ENCODE assay signal across 8 mouse cellular contexts in genomic region chr13:95017916-95018315, GRCm38 (mm10). TPM values are rescaled to one million over a fixed set of nuclear protein-coding genes. Genes with fewer than 3 reads are reported as not detected.
DNase-seq lines count a peak whose midpoint lies in the region; ATAC-seq lines count a peak whose summit lies in the region.

No protein-coding gene starts in this region.

- DNase-seq in adrenal gland, postnatal 14 days, result peak; percentile 78
- DNase-seq in embryonic facial prominence, embryonic 11.5 days (ENCODE audit: low spot score), result peak; percentile 82
- DNase-seq in hindbrain, embryonic 10.5 days (ENCODE audit: low spot score), result peak; percentile 83
- peak; percentile 68 to 71 for DNase-seq in layer of hippocampus, adult 8-10 months (ENCODE audit: low spot score in 2 of 2)
- peak; percentile 58 for DNase-seq in lung, postnatal 14 days
- DNase-seq in retina, postnatal 1 day, result peak; percentile 90
- DNase-seq in urinary bladder, postnatal 4 days (ENCODE audit: low spot score in 2 of 2), result peak; percentile 39 to 66

- H3K4me2 ChIP-seq in embryonic facial prominence, embryonic 11.5 days (ENCODE audit: low read depth, low read length), result no peak overlapping the region

- H3K36me3 ChIP-seq in embryonic facial prominence, embryonic 11.5 days (replicated peaks; ENCODE audit: control insufficient read depth, insufficient read depth, low read depth, low read length), result no peaks in the 10 kb centered on the region
- peaks cover 4% of the 10 kb centered on the region; the same call in 1 of the 2 replicates for H3K36me3 ChIP-seq in hindbrain, embryonic 10.5 days

- H3K4me3 ChIP-seq in embryonic facial prominence, embryonic 11.5 days (ENCODE audit: low read depth, low read length), result no peak overlapping the region
- no peak overlapping the region for H3K4me3 ChIP-seq in hindbrain, embryonic 10.5 days

- H3K9ac ChIP-seq in embryonic facial prominence, embryonic 11.5 days (replicated peaks; ENCODE audit: low read length), result no peak overlapping the region

- no peaks in the 10 kb centered on the region for H3K9me3 ChIP-seq in embryonic facial prominence, embryonic 11.5 days (replicated peaks; ENCODE audit: control insufficient read depth, low read length)
- H3K9me3 ChIP-seq in hindbrain, embryonic 10.5 days, result no peaks in the 10 kb centered on the region

- ATAC-seq in CD4-positive, CD25-positive, alpha-beta regulatory T cell, adult 4 months, result peak; percentile 61
- ATAC-seq in embryonic facial prominence, embryonic 11.5 days (replicated peaks; ENCODE audit: insufficient number of reproducible peaks, low FRiP score, low TSS enrichment, low read depth), result peak; percentile 60

- H3K27ac ChIP-seq in embryonic facial prominence, embryonic 11.5 days (replicated peaks; ENCODE audit: low read depth, low read length), result no peak overlapping the region
- peak overlapping the region; percentile 69; the same call in 1 of the 2 replicates for H3K27ac ChIP-seq in hindbrain, embryonic 10.5 days

- 3% methylated on average over 9 of the region's 9 CpGs for WGBS in embryonic facial prominence, embryonic 11.5 days
- 7% methylated on average over 9 of the region's 9 CpGs for WGBS in hindbrain, embryonic 10.5 days

- no peaks in the 10 kb centered on the region for H3K4me1 ChIP-seq in embryonic facial prominence, embryonic 11.5 days (ENCODE audit: control insufficient read depth, insufficient read depth, low read length)
- H3K4me1 ChIP-seq in hindbrain, embryonic 10.5 days (replicated peaks), result peaks cover 18% of the 10 kb centered on the region

- no peaks in the 10 kb centered on the region for H3K27me3 ChIP-seq in embryonic facial prominence, embryonic 11.5 days (ENCODE audit: control insufficient read depth, insufficient read depth, low read length)
- no peaks in the 10 kb centered on the region for H3K27me3 ChIP-seq in hindbrain, embryonic 10.5 days (ENCODE audit: insufficient read depth, poor library complexity, severe bottlenecking)

RNA-seq across cellular contexts. Expression of gene Wdr41, which starts 41.8 kb away (rescaled TPM):
- 1 to 10 TPM; 4.0 to 4.9 TPM for polyA plus RNA-seq in CD4-positive, CD25-positive, alpha-beta regulatory T cell, adult 4 months (2017; shearing (Covaris generic))
- 17.2 and 19.5 TPM in 2 replicates for total RNA-seq in adrenal gland, postnatal 14 days (2021)
- 21.1 and 23.4 TPM in 2 replicates for polyA plus RNA-seq in embryonic facial prominence, embryonic 11.5 days (2014; fragmentation: Nextera tagmentation; extraction: Ambion mirVana)
- polyA plus RNA-seq in hindbrain, embryonic 10.5 days (2016; fragmentation: Nextera tagmentation; extraction: Ambion mirVana), result 17.2 and 18.3 TPM in 2 replicates
- total RNA-seq in layer of hippocampus, adult 8-10 months (2022), result 10 to 100 TPM; 22.0 to 23.2 (median 22.8) TPM
